Mouse (Mus musculus) bone marrow, adult 2 months (tissue): ENCODE results near the gene Egfl7. TPM values are rescaled to one million over a fixed set of nuclear protein-coding genes. Genes with fewer than 3 reads are reported as not detected.

Source experiments
- H3K27ac ChIP-seq: fragments of 200-500 bp; 2 replicates; pipeline ENCODE4 v1.5.1; 2012; ENCODE audit warnings: low read depth, mild to moderate bottlenecking, control low read depth, inconsistent platforms, low read length; ENCODE audit not compliant: control insufficient read depth, poor library complexity, insufficient read depth
- H3K4me1 ChIP-seq: fragments of 200-500 bp; 2 replicates; pipeline ENCODE4 v1.6.1; 2011; ENCODE audit warnings: low read length; ENCODE audit not compliant: control insufficient read depth, insufficient read depth
- H3K4me3 ChIP-seq: fragments of 200-500 bp; replicated peaks from 2 replicates; pipeline ENCODE3; 2011; ENCODE audit warnings: mild to moderate bottlenecking, low read depth, low read length, control low read depth; ENCODE audit not compliant: control insufficient read depth
- CTCF ChIP-seq: fragments of 200-500 bp; IDR thresholded peaks from 2 replicates; pipeline ENCODE4 v1.5.1; 2011; ENCODE audit warnings: low read length, control low read depth; ENCODE audit not compliant: control insufficient read depth, insufficient read depth
- POLR2A ChIP-seq: fragments of 200-500 bp; IDR thresholded peaks from 2 replicates; pipeline ENCODE4 v1.6.1; 2011; ENCODE audit warnings: low read depth, mild to moderate bottlenecking, control low read depth, low read length, borderline replicate concordance; ENCODE audit not compliant: control insufficient read depth
- WGBS: fragments of 180-500 bp; shearing (Covaris S2); methylation state at CpG from one replicate; pipeline ENCODE4 v1.1.7; 2018; 5-methylcytosine and 5-hydroxymethylcytosine counted together
- polyA plus RNA-seq: library from polyadenylated mRNA; stranded (reverse); fragments of >200 nt; gene quantifications from 2 replicates; pipeline ENCODE4 v1.2.4, GENCODE M21; 2011; ENCODE audit warnings: low replicate concordance; ENCODE audit not compliant: missing spikeins, insufficient read depth, insufficient read length

Gene Egfl7
- polyA plus RNA-seq, 1 experiment = 128 TPM

DNA sequence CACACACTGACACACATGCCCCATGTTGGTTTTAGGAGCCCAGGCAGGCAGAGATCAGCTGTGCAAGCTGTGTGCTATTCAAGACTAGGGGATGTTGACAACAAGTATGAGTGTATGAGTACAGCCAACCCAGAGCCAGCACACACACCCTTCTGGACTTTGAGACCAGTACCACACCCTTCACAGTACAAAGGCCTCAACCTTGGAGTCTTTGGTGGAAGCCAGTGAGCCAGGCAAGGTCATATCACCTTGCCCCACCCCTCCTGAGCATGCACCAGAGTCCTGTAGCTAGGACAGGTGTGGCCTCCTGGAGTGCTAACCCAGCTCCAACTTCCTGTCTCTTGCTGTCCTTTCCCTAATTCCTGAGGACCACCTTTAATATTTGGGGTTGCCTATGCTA lies 31.2 kb downstream of the Egfl7 start:
- Histone ChIP-seq H3K27ac (no peak overlapping the region), H3K4me3 (no peak overlapping the region), H3K4me1 (peaks cover 5% of the 10 kb centered on the region; the same call in 1 of the 2 replicates)
- TF ChIP-seq CTCF (no peak), POLR2A (no peak)

DNA sequence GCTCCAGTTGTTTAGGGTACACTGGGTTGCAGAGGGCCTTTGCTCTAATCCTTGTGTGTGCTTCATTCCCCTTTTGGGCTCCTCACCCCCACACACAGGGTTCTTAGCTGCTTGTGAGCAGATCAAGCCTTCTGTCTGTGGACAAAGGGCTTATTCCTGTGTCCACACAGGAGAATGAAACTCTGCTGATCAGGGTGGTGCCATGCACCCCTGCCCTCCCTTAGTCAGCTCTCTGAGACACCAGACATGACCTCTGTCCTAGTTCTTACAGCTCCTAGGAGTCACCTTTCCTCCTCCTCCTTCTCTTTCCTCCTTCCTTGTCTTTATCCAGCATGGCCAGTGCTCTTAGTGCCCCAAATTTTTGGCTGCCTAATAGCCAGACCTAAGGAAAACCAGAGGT lies 32.1 kb downstream of the Egfl7 start:
- no peak overlapping the region for H3K4me3 ChIP-seq
- no peak for TF ChIP-seq CTCF
- no peak for TF ChIP-seq POLR2A
- no peak overlapping the region for H3K27ac ChIP-seq
- peaks cover 3% of the 10 kb centered on the region; the same call in 1 of the 2 replicates for H3K4me1 ChIP-seq

DNA sequence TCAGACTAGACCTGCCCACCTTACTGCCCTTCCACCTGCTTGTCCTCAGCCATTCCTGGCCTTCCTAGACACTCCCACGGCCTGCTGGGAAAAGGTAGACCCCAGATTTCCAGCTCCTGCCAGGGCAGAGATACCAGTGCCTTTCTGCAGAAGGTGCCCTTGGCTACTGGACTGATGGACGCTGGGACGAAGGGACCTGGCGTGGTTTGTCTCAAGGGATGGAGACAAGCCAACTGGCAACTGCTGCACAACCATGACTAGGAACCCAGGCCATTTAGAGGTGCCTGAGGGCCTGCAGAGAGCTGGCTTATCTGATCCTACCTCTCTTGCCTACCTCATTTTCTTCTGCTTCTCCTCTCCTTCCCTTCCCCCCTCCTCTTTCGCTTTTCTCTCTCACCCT lies 35.1 kb downstream of the Egfl7 start:
- Histone ChIP-seq H3K4me1 (no peaks in the 10 kb centered on the region), H3K4me3 (no peak overlapping the region), H3K27ac (no peak overlapping the region)
- 71% methylated on average over 5 of the region's 5 CpGs for WGBS
- TF ChIP-seq CTCF (no peak), POLR2A (no peak)

DNA sequence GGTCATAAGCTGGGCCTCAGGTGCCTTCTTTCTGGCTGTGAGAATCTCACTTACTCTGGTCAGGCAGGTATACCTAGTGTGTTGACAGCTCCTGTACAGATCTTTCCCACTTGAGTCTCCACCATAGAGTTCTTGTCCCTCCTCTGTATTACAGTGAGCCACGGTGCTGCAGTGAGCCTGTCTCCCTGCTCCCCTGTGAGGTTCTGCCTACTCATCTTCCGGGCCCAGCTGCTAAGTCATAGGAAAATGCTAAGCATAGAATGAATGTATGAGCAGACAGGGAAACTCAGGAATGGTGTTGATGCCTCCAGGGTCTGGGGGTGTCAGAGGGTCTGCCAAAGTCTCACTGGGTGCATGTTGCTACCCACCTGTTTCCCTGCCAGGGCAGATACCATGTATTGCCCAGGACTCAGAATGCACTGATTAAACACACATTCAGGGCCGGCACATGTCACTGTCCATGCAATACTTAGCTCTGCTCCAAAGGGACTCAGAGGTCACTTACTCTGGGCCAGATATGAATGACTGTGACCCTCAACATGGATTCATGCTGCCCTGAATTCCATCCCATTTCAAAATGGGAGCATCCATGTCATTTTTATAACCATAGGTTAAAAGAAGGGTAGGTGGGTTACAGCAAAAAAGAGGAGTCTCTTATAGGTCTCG lies 35.8 kb downstream of the Egfl7 start:
- WGBS = 75% methylated on average over 4 of the region's 4 CpGs
- H3K4me1 ChIP-seq = no peaks in the 10 kb centered on the region
- H3K27ac ChIP-seq = no peak overlapping the region
- no peak overlapping the region for H3K4me3 ChIP-seq
- TF ChIP-seq CTCF (no peak), POLR2A (no peak)

DNA sequence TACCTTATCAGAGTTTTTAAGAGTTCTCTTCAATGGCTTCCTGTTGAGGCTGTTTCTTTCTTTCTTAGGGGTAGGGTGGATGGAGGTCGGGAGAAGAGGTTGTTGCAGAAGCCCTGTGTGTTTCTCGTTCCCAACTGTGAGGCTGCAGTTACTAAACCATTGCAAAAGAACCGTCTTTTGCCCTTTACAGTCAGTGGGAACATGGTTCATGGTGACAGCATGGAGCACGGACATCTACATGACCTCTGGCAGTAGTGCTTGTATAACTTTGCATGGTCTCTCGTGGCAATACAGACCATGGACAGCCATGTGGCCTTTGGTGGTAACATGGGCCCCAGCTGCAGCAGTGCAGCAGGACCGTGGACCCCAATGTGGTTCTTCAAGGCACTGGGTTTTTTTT lies 37.5 kb downstream of the Egfl7 start:
- WGBS = 46% methylated on average over 6 of the region's 6 CpGs
- Histone ChIP-seq H3K27ac (no peak overlapping the region), H3K4me3 (no peak overlapping the region), H3K4me1 (no peaks in the 10 kb centered on the region; the same call in 1 of the 2 replicates)
- no peak for TF ChIP-seq CTCF
- TF ChIP-seq POLR2A = no peak

DNA sequence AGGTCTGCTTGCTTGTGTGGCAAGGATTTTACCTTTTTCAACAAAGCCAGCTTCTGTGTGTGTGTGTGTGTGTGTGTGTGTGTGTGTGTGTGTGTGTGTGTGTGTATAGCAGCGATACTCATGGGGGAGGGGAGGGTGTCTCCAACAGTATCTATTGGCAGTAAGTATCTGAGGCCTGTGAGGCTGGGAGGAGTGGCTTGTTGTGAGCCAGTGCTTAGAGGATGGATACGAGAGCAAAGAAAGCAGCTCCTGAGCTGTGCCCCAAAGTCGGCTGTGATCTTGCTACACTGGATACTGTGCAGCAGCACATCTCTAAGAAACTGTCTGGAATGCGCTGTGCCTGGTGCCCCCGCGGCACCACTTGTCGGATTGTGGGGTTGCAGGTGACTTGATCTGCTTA lies 38.1 kb downstream of the Egfl7 start:
- H3K4me1 ChIP-seq = peaks cover under 1% of the 10 kb centered on the region
- TF ChIP-seq POLR2A (no peak), CTCF (no peak)
- WGBS = 75% methylated on average over 7 of the region's 7 CpGs

DNA sequence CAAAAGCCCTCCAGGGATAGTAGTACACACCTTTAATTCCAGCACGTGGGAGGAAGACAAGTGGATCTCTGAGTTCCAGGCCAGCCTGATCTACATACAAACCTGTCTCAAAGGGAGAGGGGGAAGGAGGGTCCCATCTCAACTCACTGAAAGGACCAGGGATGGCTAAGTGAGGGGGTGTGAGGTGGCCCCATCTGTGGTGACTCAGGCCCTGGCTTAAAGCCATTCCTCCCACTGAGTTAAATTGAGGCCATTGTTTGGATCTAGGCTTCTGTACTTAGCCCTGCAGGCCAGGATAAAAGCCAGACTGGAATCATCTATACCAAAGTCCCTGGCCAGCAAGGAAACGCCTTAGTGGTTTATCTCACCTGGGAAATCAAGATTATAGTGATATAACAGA lies 41.4 kb downstream of the Egfl7 start:
- Histone ChIP-seq H3K27ac (no peak overlapping the region), H3K4me1 (peaks cover 3% of the 10 kb centered on the region), H3K4me3 (no peak overlapping the region)
- WGBS = 63% methylated on average over 2 of the region's 2 CpGs
- TF ChIP-seq CTCF (no peak), POLR2A (no peak)

More for the DNA sequence above, 38.1 kb downstream of the Egfl7 start:
- H3K4me3 ChIP-seq = no peak overlapping the region
- no peak overlapping the region for H3K27ac ChIP-seq

DNA sequence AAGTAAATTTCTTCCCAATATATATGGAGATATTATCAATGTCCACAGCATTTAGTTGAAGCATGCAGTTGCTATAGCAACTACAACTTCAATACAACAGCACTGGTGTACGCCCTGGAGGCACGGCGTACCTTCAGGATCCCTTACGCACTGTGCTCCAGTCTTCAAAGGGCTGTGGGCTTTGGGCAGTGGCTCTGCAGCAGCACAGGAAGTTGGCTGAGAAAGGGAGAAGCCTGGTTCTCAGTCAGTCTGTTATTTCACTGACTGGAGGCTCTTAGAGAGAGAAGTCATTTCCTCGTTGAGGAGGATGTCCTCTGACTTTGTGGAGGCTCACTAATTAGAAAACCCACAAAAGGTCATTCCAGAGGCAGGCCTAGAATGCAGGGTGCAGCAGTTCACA lies 43.2 kb downstream of the Egfl7 start:
- WGBS = 12% methylated on average over 5 of the region's 5 CpGs
- peaks cover 3% of the 10 kb centered on the region for H3K4me1 ChIP-seq
- H3K4me3 ChIP-seq = no peak overlapping the region

DNA sequence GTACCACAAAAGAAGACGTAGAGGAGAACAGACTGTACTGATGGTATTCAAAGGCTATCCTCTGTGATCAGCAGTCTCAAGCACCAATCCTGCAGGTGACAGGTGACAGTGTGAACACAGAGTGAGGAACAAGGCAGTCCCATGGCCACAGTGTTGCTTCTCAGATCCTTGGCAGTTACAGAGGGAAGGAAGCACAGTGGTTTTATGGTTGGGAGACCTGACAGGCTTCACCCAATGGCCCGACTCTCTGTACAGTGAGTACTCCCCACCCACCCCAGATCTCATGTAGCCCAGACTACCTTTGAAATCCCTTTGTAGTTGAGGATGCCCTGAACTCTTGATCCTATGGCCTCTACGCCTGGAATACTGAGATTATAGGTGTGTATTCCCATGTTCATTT lies 45.6 kb downstream of the Egfl7 start:
- H3K4me3 ChIP-seq = no peak overlapping the region
- peaks cover 3% of the 10 kb centered on the region for H3K4me1 ChIP-seq
- no peak overlapping the region for H3K27ac ChIP-seq
- TF ChIP-seq CTCF (no peak), POLR2A (no peak)
- WGBS = 23% methylated on average over 3 of the region's 3 CpGs

More for the DNA sequence above, 43.2 kb downstream of the Egfl7 start:
- H3K27ac ChIP-seq = no peak overlapping the region
- TF ChIP-seq CTCF = no peak
- no peak for TF ChIP-seq POLR2A
